Mouse (Mus musculus) myocyte (in vitro differentiated cells): Measurements from ENCODE around the gene Tmem39b. TPM values are rescaled to one million over a fixed set of nuclear protein-coding genes. Genes with fewer than 3 reads are reported as not detected.
"Not testable (repeated sequence)": the region's sequence is repeated elsewhere in the genome, so short reads cannot be mapped to it uniquely, and the experiment has no call there.

Source experiments
- H3K27me3 ChIP-seq: one replicate; pipeline ENCODE4 v1.6.1; 2011; ENCODE audit not compliant: control insufficient read depth, insufficient read depth, insufficient read length
- H3K36me3 ChIP-seq: one replicate; pipeline ENCODE4 v1.6.1; 2011; ENCODE audit not compliant: control insufficient read depth, insufficient read depth
- H3K4me2 ChIP-seq: one replicate; pipeline ENCODE4 v1.6.1; 2011; ENCODE audit warnings: low read depth, control low read depth
- H3K4me3 ChIP-seq: one replicate; pipeline ENCODE4 v1.5.1; 2011; ENCODE audit warnings: mild to moderate bottlenecking, control low read depth, moderate library complexity
- H3K79me2 ChIP-seq: one replicate; pipeline ENCODE4 v1.6.1; 2011; ENCODE audit not compliant: control insufficient read depth, insufficient read depth
- H3ac ChIP-seq: one replicate; pipeline ENCODE4 v1.6.1; 2011; ENCODE audit not compliant: control insufficient read depth, insufficient read length
- CEBPB ChIP-seq: IDR thresholded peaks from 2 replicates; pipeline ENCODE4 v1.6.1; 2011; ENCODE audit warnings: mild to moderate bottlenecking, moderate library complexity; ENCODE audit not compliant: poor library complexity, insufficient read depth, severe bottlenecking
- E2F4 ChIP-seq: IDR thresholded peaks from one replicate; pipeline ENCODE4 v1.6.1; 2011; ENCODE audit warnings: mild to moderate bottlenecking, control low read depth, moderate library complexity; ENCODE audit not compliant: insufficient read depth
- MAX ChIP-seq: IDR thresholded peaks from one replicate; pipeline ENCODE4 v1.6.1; 2011; ENCODE audit warnings: low read depth, mild to moderate bottlenecking, control low read depth
- MYOD1 ChIP-seq, 3 experiments: IDR thresholded peaks; one replicate each; pipeline ENCODE4 v1.6.1; 2011; ENCODE audit warnings: control low read depth in 2 of 3, low read depth in 2 of 3, mild to moderate bottlenecking in 2 of 3, moderate library complexity in 1 of 3; ENCODE audit not compliant: insufficient read length in 2 of 3, control insufficient read depth in 1 of 3
- MYOG ChIP-seq, 3 experiments: IDR thresholded peaks; one replicate each; pipeline ENCODE4 v1.6.1; 2011; ENCODE audit warnings: control low read depth in 2 of 3, low read depth in 2 of 3, mild to moderate bottlenecking in 2 of 3; ENCODE audit not compliant: insufficient read length in 2 of 3, control insufficient read depth in 1 of 3, insufficient read depth in 1 of 3
- POLR2A ChIP-seq: IDR thresholded peaks from one replicate; pipeline ENCODE4 v1.6.1; 2011; ENCODE audit warnings: low read depth, mild to moderate bottlenecking, control low read depth, moderate library complexity; ENCODE audit not compliant: insufficient read length
- POLR2AphosphoS2 ChIP-seq: IDR thresholded peaks from one replicate; pipeline ENCODE4 v1.6.1; 2011; ENCODE audit warnings: low read depth, control low read depth; ENCODE audit not compliant: insufficient read length
- REST ChIP-seq: IDR thresholded peaks from one replicate; pipeline ENCODE4 v1.6.1; 2011; ENCODE audit warnings: mild to moderate bottlenecking, control low read depth, moderate library complexity; ENCODE audit not compliant: insufficient read depth, insufficient read length
- SRF ChIP-seq: IDR thresholded peaks from one replicate; pipeline ENCODE4 v1.6.1; 2011; ENCODE audit warnings: low read depth; ENCODE audit not compliant: control insufficient read depth, insufficient read length
- TCF12 ChIP-seq: IDR thresholded peaks from one replicate; pipeline ENCODE4 v1.6.1; 2011; ENCODE audit warnings: mild to moderate bottlenecking, control low read depth; ENCODE audit not compliant: poor library complexity, insufficient read depth, severe bottlenecking
- TCF3 ChIP-seq: IDR thresholded peaks from one replicate; pipeline ENCODE4 v1.6.1; 2011; ENCODE audit warnings: low read depth, control low read depth; ENCODE audit not compliant: insufficient read length
- USF1 ChIP-seq: IDR thresholded peaks from one replicate; pipeline ENCODE4 v1.6.1; 2011; ENCODE audit warnings: low read depth, mild to moderate bottlenecking, control low read depth, moderate library complexity
- polyA plus RNA-seq: library from polyadenylated mRNA; unstranded; fragments of >200 nt; fragmentation: generic; extraction: Trizol; gene quantifications from one replicate; pipeline ENCODE4 v1.2.1, GENCODE M21; 2012; ENCODE audit warnings: missing spikeins

Tmem39b gene
- polyA plus RNA-seq, 1 experiment = 9.7 TPM

GRCm38 (mm10) chr4:129742232-129743009 lies 45.8 kb upstream of the Tmem39b start, which contains the start of gene Khdrbs1:
Khdrbs1 (minus strand) TSS chr4:129742303.
- peak within 1 kb of the TSS; percentile 96 for H3K4me3 ChIP-seq
- no peaks in the 10 kb centered on the region for H3K27me3 ChIP-seq
- peak within 1 kb of the TSS; percentile 83 for H3K4me2 ChIP-seq
- no peak for TF ChIP-seq TCF12
- peak; percentile 86 for TF ChIP-seq POLR2AphosphoS2
- peak; percentile 79 for TF ChIP-seq USF1
- no peak for TF ChIP-seq CEBPB
- peak in 1 of 3 experiments; percentile 8 for TF ChIP-seq MYOG (IDR thresholded peaks at IDR 0.05; ENCODE audit: control insufficient read depth in 1 of 3, insufficient read depth in 1 of 3, insufficient read length in 2 of 3, low read depth in 2 of 3)
- H3K36me3 ChIP-seq = no peaks in the 10 kb centered on the region
- peak within 1 kb of the TSS; percentile 82 for H3ac ChIP-seq
- peaks cover 44% of the 10 kb centered on the region for H3K79me2 ChIP-seq

GRCm38 (mm10) chr4:129741974-129742231 lies 45.3 kb upstream of the Tmem39b start:
- H3K4me2 ChIP-seq = no peak overlapping the region
- H3K4me3 ChIP-seq = peak overlapping the region; percentile 96
- peaks cover 49% of the 10 kb centered on the region for H3K79me2 ChIP-seq
- TF ChIP-seq E2F4 = no peak
- TF ChIP-seq USF1 = no peak
- no peak for TF ChIP-seq SRF
- TF ChIP-seq POLR2A = peak; percentile 79
- no peak for TF ChIP-seq POLR2AphosphoS2
- TF ChIP-seq REST = no peak
- no peak for TF ChIP-seq TCF12
- TF ChIP-seq CEBPB = no peak
- TF ChIP-seq MYOG (IDR thresholded peaks at IDR 0.05; ENCODE audit: control insufficient read depth in 1 of 3, insufficient read depth in 1 of 3, insufficient read length in 2 of 3, low read depth in 2 of 3) = peak in 2 of 3 experiments; percentile 8 to 56
- TF ChIP-seq MYOD1 (IDR thresholded peaks at IDR 0.05; ENCODE audit: control insufficient read depth in 1 of 3, insufficient read length in 2 of 3, low read depth in 2 of 3) = peak in 1 of 3 experiments; percentile 20
- no peak for TF ChIP-seq MAX
- TF ChIP-seq TCF3 = no peak
- H3ac ChIP-seq = peak overlapping the region; percentile 82
- no peaks in the 10 kb centered on the region for H3K27me3 ChIP-seq
- H3K36me3 ChIP-seq = no peaks in the 10 kb centered on the region

GRCm38 (mm10) chr4:129741251-129741973 lies 44.8 kb upstream of the Tmem39b start:
- Histone ChIP-seq H3K4me2 (peak overlapping the region; percentile 78), H3K27me3 (no peaks in the 10 kb centered on the region), H3ac (peak overlapping the region; percentile 82), H3K36me3 (no peaks in the 10 kb centered on the region), H3K79me2 (peaks cover 54% of the 10 kb centered on the region), H3K4me3 (peak overlapping the region; percentile 96)
- TF ChIP-seq POLR2A (no peak), POLR2AphosphoS2 (no peak), E2F4 (no peak), MAX (no peak), MYOD1 (IDR thresholded peaks at IDR 0.05; ENCODE audit: control insufficient read depth in 1 of 3, insufficient read length in 2 of 3, low read depth in 2 of 3) (no peak), MYOG (IDR thresholded peaks at IDR 0.05; ENCODE audit: control insufficient read depth in 1 of 3, insufficient read depth in 1 of 3, insufficient read length in 2 of 3, low read depth in 2 of 3) (no peak), TCF12 (no peak), REST (no peak), USF1 (no peak), SRF (no peak), TCF3 (no peak)

GRCm38 (mm10) chr4:129739111-129739645 lies 42.5 kb upstream of the Tmem39b start:
- no peak for TF ChIP-seq MYOD1 (IDR thresholded peaks at IDR 0.05; ENCODE audit: control insufficient read depth in 1 of 3, insufficient read length in 2 of 3, low read depth in 2 of 3)
- no peak for TF ChIP-seq SRF
- TF ChIP-seq POLR2AphosphoS2 = no peak
- Histone ChIP-seq H3ac (no peak overlapping the region), H3K79me2 (peaks cover 76% of the 10 kb centered on the region), H3K36me3 (peaks cover 4% of the 10 kb centered on the region), H3K4me2 (peak overlapping the region; percentile 78), H3K4me3 (no peak overlapping the region), H3K27me3 (no peaks in the 10 kb centered on the region)

- Histone ChIP-seq H3K36me3 (peaks cover 4% of the 10 kb centered on the region), H3K4me2 (no peak overlapping the region), H3ac (no peak overlapping the region), H3K27me3 (no peaks in the 10 kb centered on the region), H3K4me3 (no peak overlapping the region), H3K79me2 (peaks cover 100% of the 10 kb centered on the region)
- TF ChIP-seq MYOD1 (IDR thresholded peaks at IDR 0.05; ENCODE audit: control insufficient read depth in 1 of 3, insufficient read length in 2 of 3, low read depth in 2 of 3) (no peak), POLR2A (no peak), E2F4 (no peak), REST (no peak), POLR2AphosphoS2 (no peak), CEBPB (no peak), MAX (no peak), TCF12 (no peak), SRF (no peak), MYOG (IDR thresholded peaks at IDR 0.05; ENCODE audit: control insufficient read depth in 1 of 3, insufficient read depth in 1 of 3, insufficient read length in 2 of 3, low read depth in 2 of 3) (no peak), USF1 (no peak), TCF3 (no peak)
Measured at GRCm38 (mm10) chr4:129736173-129736572, 39.5 kb upstream of the Tmem39b start.

GRCm38 (mm10) chr4:129735485-129735884 lies 38.8 kb upstream of the Tmem39b start:
- H3K4me2 ChIP-seq, H3K27me3 ChIP-seq, H3ac ChIP-seq, H3K36me3 ChIP-seq, H3K4me3 ChIP-seq: not testable (repeated sequence)
- H3K79me2 ChIP-seq = peaks cover 100% of the 10 kb centered on the region
